Mouse (Mus musculus): Measurements from ENCODE around the gene Ldha. TPM values are rescaled to one million over a fixed set of nuclear protein-coding genes. Genes with fewer than 3 reads are reported as not detected.

Gene Ldha
- polyA plus RNA-seq, 1 experiment from 2014 or later, result 497 TPM

- no peak overlapping the region for H3K4me3 ChIP-seq
- 76% methylated on average over 5 of the region's 5 CpGs for WGBS
- H3K27ac ChIP-seq (replicated peaks), result no peak overlapping the region
- H3K36me3 ChIP-seq, result no peaks in the 10 kb centered on the region
- no peaks in the 10 kb centered on the region for H3K9me3 ChIP-seq
- H3K27me3 ChIP-seq, result peaks cover 19% of the 10 kb centered on the region
- no peak overlapping the region for H3K9ac ChIP-seq
- H3K4me1 ChIP-seq (replicated peaks), result peaks cover 27% of the 10 kb centered on the region
- no peak overlapping the region for H3K4me2 ChIP-seq
- no peak for ATAC-seq (ENCODE audit: low read depth)
These were observed 1.4 kb upstream of the Ldha start for GRCm38 (mm10) chr7:46839861-46840260.

- Histone ChIP-seq H3K9ac (no peak overlapping the region), H3K4me1 (replicated peaks) (peaks cover 27% of the 10 kb centered on the region), H3K27me3 (peaks cover 19% of the 10 kb centered on the region), H3K4me3 (no peak overlapping the region), H3K9me3 (no peaks in the 10 kb centered on the region), H3K36me3 (no peaks in the 10 kb centered on the region), H3K27ac (replicated peaks) (no peak overlapping the region), H3K4me2 (no peak overlapping the region)
- no peak for ATAC-seq (ENCODE audit: low read depth)
- 58% methylated on average over 4 of the region's 4 CpGs for WGBS
These were observed 949 bp upstream of the Ldha start for GRCm38 (mm10) chr7:46840326-46840725.

- Histone ChIP-seq H3K9me3 (no peaks in the 10 kb centered on the region), H3K4me1 (replicated peaks) (peaks cover 35% of the 10 kb centered on the region), H3K27ac (replicated peaks) (no peak overlapping the region), H3K9ac (no peak overlapping the region), H3K4me3 (no peak overlapping the region), H3K4me2 (no peak overlapping the region), H3K36me3 (no peaks in the 10 kb centered on the region), H3K27me3 (peaks cover 19% of the 10 kb centered on the region)
- no peak for ATAC-seq (ENCODE audit: low read depth)
- WGBS, result 33% methylated on average over 5 of the region's 5 CpGs
These were observed 1.0 kb downstream of the Ldha start for GRCm38 (mm10) chr7:46842278-46842677.

- Histone ChIP-seq H3K4me3 (no peak overlapping the region), H3K4me1 (replicated peaks) (peaks cover 31% of the 10 kb centered on the region), H3K9me3 (no peaks in the 10 kb centered on the region), H3K4me2 (no peak overlapping the region), H3K27me3 (peaks cover 19% of the 10 kb centered on the region), H3K27ac (replicated peaks) (no peak overlapping the region), H3K36me3 (no peaks in the 10 kb centered on the region), H3K9ac (no peak overlapping the region)
- WGBS, result 95% methylated on average over 4 of the region's 4 CpGs
- no peak for ATAC-seq (ENCODE audit: low read depth)
These were observed 2.3 kb downstream of the Ldha start for GRCm38 (mm10) chr7:46843576-46843975.

GRCm38 (mm10) chr7:46845211-46845977, 4.1 kb downstream of the Ldha start:
- Histone ChIP-seq H3K4me2 (peak overlapping the region; percentile 97), H3K36me3 (peaks cover 15% of the 10 kb centered on the region), H3K4me3 (peak overlapping the region; percentile 79), H3K27me3 (peaks cover 14% of the 10 kb centered on the region; the same call in 1 of the 2 replicates), H3K4me1 (replicated peaks) (peaks cover 21% of the 10 kb centered on the region), H3K9ac (peak overlapping the region; percentile 90), H3K9me3 (no peaks in the 10 kb centered on the region), H3K27ac (replicated peaks) (peak overlapping the region; percentile 87)
- WGBS, result under 1% methylated on average over 51 of the region's 51 CpGs
- ATAC-seq (ENCODE audit: low read depth), result peak; percentile 89

- Histone ChIP-seq H3K4me3 (peak overlapping the region; percentile 79), H3K9ac (peak overlapping the region; percentile 90), H3K4me1 (replicated peaks) (peaks cover 21% of the 10 kb centered on the region), H3K36me3 (peaks cover 20% of the 10 kb centered on the region), H3K4me2 (peak overlapping the region; percentile 97), H3K27me3 (peaks cover 9% of the 10 kb centered on the region; the same call in 1 of the 2 replicates), H3K27ac (replicated peaks) (peak overlapping the region; percentile 87), H3K9me3 (no peaks in the 10 kb centered on the region)
- ATAC-seq (ENCODE audit: low read depth), result no peak
- under 1% methylated on average over 36 of the region's 36 CpGs for WGBS
These were observed 4.8 kb downstream of the Ldha start for GRCm38 (mm10) chr7:46845978-46846485.

GRCm38 (mm10) chr7:46846486-46847244, 5.4 kb downstream of the Ldha start:
- Histone ChIP-seq H3K4me1 (replicated peaks) (peaks cover 21% of the 10 kb centered on the region), H3K27me3 (0 out of 2 replicates have a peak, but pooled peaks cover 3% of the 10 kb centered on the region), H3K9me3 (no peaks in the 10 kb centered on the region), H3K4me2 (peak overlapping the region; percentile 97), H3K9ac (peak overlapping the region; percentile 90), H3K36me3 (peaks cover 26% of the 10 kb centered on the region), H3K27ac (replicated peaks) (peak overlapping the region; percentile 87), H3K4me3 (peak overlapping the region; percentile 79)
- peak; percentile 54 for ATAC-seq (ENCODE audit: low read depth)
- WGBS, result 1% methylated on average over 28 of the region's 28 CpGs

GRCm38 (mm10) chr7:46849287-46849686, 8.0 kb downstream of the Ldha start:
- Histone ChIP-seq H3K27ac (replicated peaks) (no peak overlapping the region), H3K9me3 (no peaks in the 10 kb centered on the region), H3K4me3 (no peak overlapping the region), H3K36me3 (peaks cover 53% of the 10 kb centered on the region), H3K27me3 (no peaks in the 10 kb centered on the region), H3K9ac (no peak overlapping the region), H3K4me2 (no peak overlapping the region), H3K4me1 (replicated peaks) (peaks cover 21% of the 10 kb centered on the region)
- ATAC-seq (ENCODE audit: low read depth), result no peak
- 72% methylated on average over 5 of the region's 5 CpGs for WGBS

- Histone ChIP-seq H3K4me3 (no peak overlapping the region), H3K36me3 (peaks cover 69% of the 10 kb centered on the region), H3K9me3 (no peaks in the 10 kb centered on the region), H3K9ac (no peak overlapping the region), H3K4me1 (replicated peaks) (peaks cover 16% of the 10 kb centered on the region), H3K27me3 (no peaks in the 10 kb centered on the region), H3K27ac (replicated peaks) (no peak overlapping the region), H3K4me2 (no peak overlapping the region)
- WGBS, result 52% methylated on average over 7 of the region's 7 CpGs
- ATAC-seq (ENCODE audit: low read depth), result no peak
These were observed 9.8 kb downstream of the Ldha start for GRCm38 (mm10) chr7:46851026-46851425.

GRCm38 (mm10) chr7:46852666-46853065, 11.4 kb downstream of the Ldha start:
- no peak overlapping the region for H3K27ac ChIP-seq (replicated peaks)
- H3K36me3 ChIP-seq, result peaks cover 72% of the 10 kb centered on the region
- WGBS, result 96% methylated on average over 1 of the region's 1 CpGs
- no peak overlapping the region for H3K4me3 ChIP-seq
- H3K27me3 ChIP-seq, result no peaks in the 10 kb centered on the region
- H3K9me3 ChIP-seq, result no peaks in the 10 kb centered on the region
- no peak overlapping the region for H3K9ac ChIP-seq
- H3K4me1 ChIP-seq (replicated peaks), result peaks cover under 1% of the 10 kb centered on the region; the same call in 1 of the 2 replicates
- ATAC-seq (ENCODE audit: low read depth), result no peak
- no peak overlapping the region for H3K4me2 ChIP-seq

GRCm38 (mm10) chr7:46853365-46853764, 12.1 kb downstream of the Ldha start:
- H3K27ac ChIP-seq (replicated peaks), result no peak overlapping the region
- no peaks in the 10 kb centered on the region for H3K9me3 ChIP-seq
- H3K36me3 ChIP-seq, result peaks cover 72% of the 10 kb centered on the region
- no peaks in the 10 kb centered on the region for H3K4me1 ChIP-seq (replicated peaks)
- H3K4me3 ChIP-seq, result no peak overlapping the region
- WGBS, result 84% methylated on average over 9 of the region's 9 CpGs
- no peak overlapping the region for H3K4me2 ChIP-seq
- H3K27me3 ChIP-seq, result no peaks in the 10 kb centered on the region
- ATAC-seq (ENCODE audit: low read depth), result no peak
- H3K9ac ChIP-seq, result no peak overlapping the region

GRCm38 (mm10) chr7:46855866-46856560, 14.7 kb downstream of the Ldha start:
- no peak for ATAC-seq (ENCODE audit: low read depth)
- no peak overlapping the region for H3K27ac ChIP-seq (replicated peaks)
- WGBS, result 72% methylated on average over 7 of the region's 7 CpGs
- no peak overlapping the region for H3K4me2 ChIP-seq
- H3K9ac ChIP-seq, result no peak overlapping the region
- H3K4me3 ChIP-seq, result no peak overlapping the region
- no peaks in the 10 kb centered on the region for H3K9me3 ChIP-seq
- H3K27me3 ChIP-seq, result no peaks in the 10 kb centered on the region
- H3K4me1 ChIP-seq (replicated peaks), result no peaks in the 10 kb centered on the region
- peaks cover 52% of the 10 kb centered on the region for H3K36me3 ChIP-seq

Data from neural tube, embryonic 13.5 days (tissue).